Mouse (Mus musculus) heart, embryonic 14.5 days (tissue): ENCODE measurements around the gene Ptprb. TPM values are rescaled to one million over a fixed set of nuclear protein-coding genes. Genes with fewer than 3 reads are reported as not detected.

Source experiments
- ATAC-seq: fragments of 200-750 bp; cut with Nextera tagmentation; 2 replicates; pipeline ENCODE4 v1.8.0; 2017; ENCODE audit warnings: low read depth, moderate TSS enrichment; ENCODE audit not compliant: insufficient number of reproducible peaks, insufficient read depth, low FRiP score
- H3K27ac ChIP-seq, 2 experiments: fragments of 200-500 bp in 1 of 2; fragments of 300-500 bp in 1 of 2; sonication (generic) in 1 of 2; replicated peaks in 1 of 2; 2 replicates each; pipeline ENCODE4 v1.5.1; 2012 to 2014; ENCODE audit warnings: low read depth in 2 of 2, low read length in 2 of 2, control low read depth in 1 of 2, mild to moderate bottlenecking in 1 of 2, mixed read lengths in 1 of 2; ENCODE audit not compliant: control insufficient read depth in 1 of 2, insufficient read depth in 1 of 2
- H3K27me3 ChIP-seq: fragments of 300-500 bp; sonication (generic); 2 replicates; pipeline ENCODE4 v1.6.1; 2014; ENCODE audit warnings: mild to moderate bottlenecking, low read length, control low read depth; ENCODE audit not compliant: control insufficient read depth, insufficient read depth
- H3K36me3 ChIP-seq: fragments of 300-500 bp; sonication (generic); 2 replicates; pipeline ENCODE4 v1.6.1; 2014; ENCODE audit warnings: mild to moderate bottlenecking, control low read depth, low read length, mixed read lengths; ENCODE audit not compliant: control insufficient read depth, insufficient read depth
- H3K4me1 ChIP-seq, 2 experiments: fragments of 200-500 bp in 1 of 2; fragments of 300-500 bp in 1 of 2; sonication (generic) in 1 of 2; 2 replicates each; pipeline ENCODE4 v1.6.1; 2012 to 2014; ENCODE audit warnings: low read length in 2 of 2, control low read depth in 1 of 2, mixed read lengths in 1 of 2; ENCODE audit not compliant: control insufficient read depth in 2 of 2, insufficient read depth in 2 of 2
- H3K4me2 ChIP-seq: fragments of 300-500 bp; sonication (generic); 2 replicates; pipeline ENCODE4 v1.6.1; 2014; ENCODE audit warnings: mild to moderate bottlenecking, low read length
- H3K4me3 ChIP-seq, 2 experiments: fragments of 200-500 bp in 1 of 2; fragments of 300-500 bp in 1 of 2; sonication (generic) in 1 of 2; 2 replicates each; pipeline ENCODE4 v1.5.1; 2012 to 2014; ENCODE audit warnings: low read length in 2 of 2, mild to moderate bottlenecking in 2 of 2, control low read depth in 1 of 2, low read depth in 1 of 2, moderate library complexity in 1 of 2; ENCODE audit not compliant: control insufficient read depth in 1 of 2, insufficient read depth in 1 of 2
- H3K9ac ChIP-seq: fragments of 300-500 bp; sonication (generic); 2 replicates; pipeline ENCODE4 v1.6.1; 2014; ENCODE audit warnings: mild to moderate bottlenecking, low read length
- H3K9me3 ChIP-seq: fragments of 300-500 bp; sonication (generic); 2 replicates; pipeline ENCODE4 v1.6.1; 2016; ENCODE audit warnings: low read length, control low read depth; ENCODE audit not compliant: control insufficient read depth
- WGBS: fragments of 180-500 bp; shearing (Covaris S2); extraction: QIAGEN DNeasy Blood & Tissue Kit; methylation state at CpG from one replicate; pipeline ENCODE4 v1.1.7; 2014; 5-methylcytosine and 5-hydroxymethylcytosine counted together
- polyA plus RNA-seq: library from polyadenylated mRNA; unstranded; fragments of >200 nt; fragmentation: Nextera tagmentation; extraction: Ambion mirVana; gene quantifications from 2 replicates; pipeline ENCODE4 v1.2.1, GENCODE M21; 2014

Ptprb gene
- polyA plus RNA-seq, 1 experiment from 2014 or later = 8.3 TPM

- peaks cover under 1 to 18% of the 10 kb centered on the region in 2 experiments; a peak in 2 of 4 replicates for H3K4me1 ChIP-seq
- H3K36me3 ChIP-seq = no peaks in the 10 kb centered on the region
- ATAC-seq = no peak
- no peak overlapping the region for H3K4me3 ChIP-seq
- no peak overlapping the region for H3K9ac ChIP-seq
- H3K4me2 ChIP-seq = no peak overlapping the region
- WGBS = 40% methylated on average over 12 of the region's 12 CpGs
- H3K9me3 ChIP-seq = no peaks in the 10 kb centered on the region
- H3K27me3 ChIP-seq = peaks cover 17% of the 10 kb centered on the region
- no peak overlapping the region for H3K27ac ChIP-seq
These were observed 22.5 kb downstream of the Ptprb start for GRCm38 (mm10) chr10:116297854-116298253.

GRCm38 (mm10) chr10:116300824-116301223 is 25.5 kb downstream of the Ptprb start:
- ATAC-seq = peak; percentile 18; the same call in 1 of the 2 replicates
- H3K9ac ChIP-seq = peak overlapping the region; percentile 68
- peaks cover 17% of the 10 kb centered on the region for H3K27me3 ChIP-seq
- H3K4me1 ChIP-seq = peaks cover 0 to 17% of the 10 kb centered on the region in 2 experiments; a peak in 2 of 4 replicates
- peak overlapping the region; percentile 86 for H3K4me2 ChIP-seq
- H3K27ac ChIP-seq = peak overlapping the region; percentile 10 to 36; a peak in 3 of 4 replicates
- 16% methylated on average over 7 of the region's 7 CpGs for WGBS
- no peaks in the 10 kb centered on the region for H3K9me3 ChIP-seq
- peak overlapping the region; percentile 47 to 48; a peak in 3 of 4 replicates for H3K4me3 ChIP-seq
- H3K36me3 ChIP-seq = no peaks in the 10 kb centered on the region

DNA sequence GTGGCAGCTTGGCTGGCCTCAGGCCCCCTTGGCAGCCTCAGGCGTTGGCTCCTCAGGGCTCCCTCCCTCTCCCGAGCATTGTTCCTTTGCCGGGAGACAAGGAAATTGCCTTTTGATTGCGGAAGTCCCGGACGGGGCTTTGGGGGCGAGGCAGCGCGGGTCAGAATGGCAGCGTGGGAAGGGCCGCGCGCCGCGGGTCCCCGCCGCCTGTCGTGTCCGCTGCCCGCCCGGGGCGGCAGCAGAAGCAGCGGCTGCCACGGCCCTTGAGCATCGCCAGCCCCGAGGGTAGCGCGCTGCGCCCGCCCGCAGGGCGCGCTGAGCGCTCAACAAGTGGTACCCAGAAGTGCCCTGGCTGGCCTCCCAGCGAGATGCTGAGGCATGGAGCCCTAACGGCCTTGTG is 25.9 kb downstream of the Ptprb start:
- peaks cover 0 to 17% of the 10 kb centered on the region in 2 experiments; a peak in 2 of 4 replicates for H3K4me1 ChIP-seq
- peaks cover 17% of the 10 kb centered on the region for H3K27me3 ChIP-seq
- H3K4me2 ChIP-seq = peak overlapping the region; percentile 86
- peak overlapping the region; percentile 68 for H3K9ac ChIP-seq
- no peaks in the 10 kb centered on the region for H3K9me3 ChIP-seq
- ATAC-seq = peak; percentile 29
- H3K27ac ChIP-seq = peak overlapping the region; percentile 53 to 63
- H3K36me3 ChIP-seq = no peaks in the 10 kb centered on the region
- peak overlapping the region; percentile 47 to 48 for H3K4me3 ChIP-seq
- WGBS = under 1% methylated on average over 27 of the region's 36 CpGs

- Histone ChIP-seq H3K4me2 (no peak overlapping the region), H3K4me1 (peaks cover 0 to 9% of the 10 kb centered on the region in 2 experiments; a peak in 2 of 4 replicates), H3K27ac (no peak overlapping the region), H3K9ac (no peak overlapping the region), H3K9me3 (no peaks in the 10 kb centered on the region), H3K27me3 (peaks cover 17% of the 10 kb centered on the region), H3K4me3 (no peak overlapping the region), H3K36me3 (no peaks in the 10 kb centered on the region)
- no peak for ATAC-seq
- WGBS = 87% methylated on average over 4 of the region's 4 CpGs
These were observed 29.0 kb downstream of the Ptprb start for GRCm38 (mm10) chr10:116304355-116304754.

- no peak for ATAC-seq
- Histone ChIP-seq H3K9ac (no peak overlapping the region), H3K4me2 (no peak overlapping the region), H3K27me3 (no peaks in the 10 kb centered on the region), H3K36me3 (no peaks in the 10 kb centered on the region), H3K4me3 (no peak overlapping the region), H3K27ac (no peak overlapping the region), H3K9me3 (no peaks in the 10 kb centered on the region), H3K4me1 (peaks cover 2 to 9% of the 10 kb centered on the region in 2 experiments; a peak in 3 of 4 replicates)
- WGBS = 81% methylated on average over 2 of the region's 2 CpGs
These were observed 34.1 kb downstream of the Ptprb start for GRCm38 (mm10) chr10:116309460-116309859.

- H3K9ac ChIP-seq = no peak overlapping the region
- no peak overlapping the region for H3K4me3 ChIP-seq
- ATAC-seq = no peak
- peak overlapping the region; percentile 18; the same call in 1 of the 2 replicates for H3K4me2 ChIP-seq
- peaks cover 2 to 9% of the 10 kb centered on the region in 2 experiments; a peak in 3 of 4 replicates for H3K4me1 ChIP-seq
- H3K27ac ChIP-seq = peak overlapping the region in 1 of 2 experiments; percentile 57; a peak in 2 of 4 replicates
- 23% methylated on average over 11 of the region's 11 CpGs for WGBS
- 0 out of 2 replicates have a peak, but pooled peaks cover 3% of the 10 kb centered on the region for H3K36me3 ChIP-seq
- no peaks in the 10 kb centered on the region for H3K9me3 ChIP-seq
- no peaks in the 10 kb centered on the region for H3K27me3 ChIP-seq
These were observed 35.3 kb downstream of the Ptprb start for GRCm38 (mm10) chr10:116310516-116311210.

- Histone ChIP-seq H3K4me3 (no peak overlapping the region), H3K36me3 (0 out of 2 replicates have a peak, but pooled peaks cover 5% of the 10 kb centered on the region), H3K4me2 (no peak overlapping the region), H3K27ac (no peak overlapping the region), H3K9me3 (no peaks in the 10 kb centered on the region), H3K9ac (no peak overlapping the region), H3K27me3 (no peaks in the 10 kb centered on the region), H3K4me1 (no peaks in the 10 kb centered on the region)
- ATAC-seq = no peak
- WGBS = 15% methylated on average over 12 of the region's 12 CpGs
These were observed 43.9 kb downstream of the Ptprb start for GRCm38 (mm10) chr10:116319246-116319645.
